In the genomic region with DNA sequence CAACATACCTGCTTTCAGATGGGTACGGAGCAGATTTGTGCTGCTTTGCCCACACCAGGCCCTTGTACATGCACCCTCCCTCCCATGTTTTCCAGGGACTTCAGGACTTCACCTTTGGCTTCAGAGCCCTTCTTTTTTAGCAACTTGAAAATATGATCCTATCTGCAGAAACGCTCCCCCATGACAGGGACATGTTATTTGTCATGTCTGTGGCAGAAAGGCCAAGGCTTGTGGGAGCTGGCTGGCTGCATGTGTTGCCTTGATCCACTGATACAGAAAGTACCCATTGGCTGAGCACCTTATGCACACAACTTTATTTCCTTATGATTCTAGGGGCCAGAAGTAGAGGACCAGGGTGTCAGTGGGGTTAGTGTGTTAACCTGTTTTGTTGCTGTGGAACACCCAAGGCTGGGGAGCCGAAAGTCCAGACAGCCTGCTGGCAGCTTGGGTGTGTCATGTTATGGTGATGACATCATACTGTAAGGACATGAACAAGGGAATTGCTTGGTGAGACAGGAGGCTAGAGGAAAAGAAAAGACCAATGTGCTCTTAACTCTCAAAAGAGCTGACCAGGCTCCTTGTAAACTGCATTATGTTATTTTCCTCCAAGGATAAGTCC, we compare ENCODE assay signal across 28 mouse cellular contexts. TPM values are rescaled to one million over a fixed set of nuclear protein-coding genes. Genes with fewer than 3 reads are reported as not detected.
A peak's percentile ranks its signal among the peaks of the same experiment; 100 is the strongest.
DNase-seq lines count a peak whose midpoint lies in the region; ATAC-seq and TF ChIP-seq lines count a peak whose summit lies in the region.
"Had no signal": no experiment of that assay in that cellular context is flagged by ENCODE, and none has a peak within 500 bp of the region (broad histone marks: within the 10 kb centered on the region; RNA-seq: fewer than 3 reads in every experiment).

No protein-coding gene starts in this region.

- TF ChIP-seq POLR2A in heart, adult 2 months (IDR thresholded peaks at IDR 0.05; ENCODE audit: insufficient read depth, low read depth, low read length), result no peak

- no peaks in the 10 kb centered on the region for H3K9me3 ChIP-seq in heart, embryonic 10.5 days
- H3K9me3 ChIP-seq in heart, embryonic 15.5 days (replicated peaks), result no peaks in the 10 kb centered on the region
- H3K9me3 ChIP-seq in midbrain, embryonic 11.5 days (ENCODE audit: control insufficient read depth, low read length), result no peaks in the 10 kb centered on the region
- H3K9me3 ChIP-seq in midbrain, embryonic 10.5 days (replicated peaks), result no peaks in the 10 kb centered on the region
- no peaks in the 10 kb centered on the region for H3K9me3 ChIP-seq in liver, postnatal 0 days (ENCODE audit: low read length)
- H3K9me3 ChIP-seq: embryonic facial prominence, embryonic 10.5 days; embryonic facial prominence, embryonic 15.5 days; forebrain, embryonic 12.5 days; hindbrain, embryonic 13.5 days; kidney, embryonic 15.5 days; neural tube, embryonic 12.5 days had no signal

- peak overlapping the region; percentile 82 for H3K27ac ChIP-seq in heart, embryonic 10.5 days
- H3K27ac ChIP-seq in heart, adult 2 months, result no peak overlapping the region
- H3K27ac ChIP-seq in heart, embryonic 15.5 days, result peak overlapping the region; percentile 92
- H3K27ac ChIP-seq in midbrain, embryonic 11.5 days (ENCODE audit: low read depth, low read length), result no peak overlapping the region
- no peak overlapping the region for H3K27ac ChIP-seq in midbrain, embryonic 10.5 days (replicated peaks)
- no peak overlapping the region for H3K27ac ChIP-seq in liver, postnatal 0 days (ENCODE audit: low read depth)
- H3K27ac ChIP-seq: embryonic facial prominence, embryonic 10.5 days; embryonic facial prominence, embryonic 15.5 days; forebrain, embryonic 12.5 days; hindbrain, embryonic 13.5 days; kidney, embryonic 15.5 days; liver, embryonic 14.5 days; neural tube, embryonic 12.5 days had no signal

- H3K36me3 ChIP-seq in heart, embryonic 10.5 days, result peaks cover 92% of the 10 kb centered on the region
- peaks cover 8% of the 10 kb centered on the region for H3K36me3 ChIP-seq in heart, adult 2 months (ENCODE audit: control insufficient read depth, insufficient read depth, low read length)
- H3K36me3 ChIP-seq in heart, embryonic 15.5 days, result peaks cover 53% of the 10 kb centered on the region
- H3K36me3 ChIP-seq in midbrain, embryonic 11.5 days (ENCODE audit: control insufficient read depth, insufficient read depth, low read length), result peaks cover 13% of the 10 kb centered on the region; the same call in 1 of the 2 replicates
- H3K36me3 ChIP-seq in midbrain, embryonic 10.5 days, result peaks cover 93% of the 10 kb centered on the region
- H3K36me3 ChIP-seq in liver, postnatal 0 days (replicated peaks; ENCODE audit: insufficient read depth, low read length), result peaks cover 81% of the 10 kb centered on the region

- intact Hi-C loops in heart, adult 2 months (cut with DNase I), result no loop called here
- intact Hi-C loops in heart, postnatal 14 days (cut with DNase I), result no loop called here

- no peaks in the 10 kb centered on the region for H3K27me3 ChIP-seq in heart, embryonic 10.5 days (ENCODE audit: insufficient read depth, poor library complexity, severe bottlenecking)
- no peaks in the 10 kb centered on the region for H3K27me3 ChIP-seq in heart, adult 2 months (ENCODE audit: control insufficient read depth, insufficient read depth, low read length)
- no peaks in the 10 kb centered on the region for H3K27me3 ChIP-seq in heart, embryonic 15.5 days
- H3K27me3 ChIP-seq in midbrain, embryonic 11.5 days (ENCODE audit: control insufficient read depth, insufficient read depth, low read length), result no peaks in the 10 kb centered on the region
- no peaks in the 10 kb centered on the region for H3K27me3 ChIP-seq in midbrain, embryonic 10.5 days (ENCODE audit: low read depth, poor library complexity, severe bottlenecking)
- H3K27me3 ChIP-seq in liver, postnatal 0 days (ENCODE audit: insufficient read depth, low read length), result no peaks in the 10 kb centered on the region
- H3K27me3 ChIP-seq: embryonic facial prominence, embryonic 15.5 days; forebrain, embryonic 12.5 days; hindbrain, embryonic 13.5 days; kidney, embryonic 15.5 days; neural tube, embryonic 12.5 days had no signal

- ATAC-seq in heart, embryonic 15.5 days (replicated peaks; ENCODE audit: insufficient number of reproducible peaks, insufficient read depth, low FRiP score, low read depth), result no peak
- no peak for ATAC-seq in midbrain, embryonic 11.5 days (ENCODE audit: low FRiP score)
- no peak for ATAC-seq in liver, postnatal 0 days
- ATAC-seq: activated CD4-positive, CD25-positive, alpha-beta regulatory T cell, adult 4 months; forebrain, postnatal 0 days had no signal

- no peak overlapping the region for H3K4me2 ChIP-seq in heart, embryonic 15.5 days
- no peak overlapping the region for H3K4me2 ChIP-seq in midbrain, embryonic 11.5 days
- no peak overlapping the region for H3K4me2 ChIP-seq in liver, postnatal 0 days (ENCODE audit: low read depth, low read length)
- H3K4me2 ChIP-seq: embryonic facial prominence, embryonic 15.5 days; forebrain, embryonic 12.5 days; hindbrain, embryonic 13.5 days; kidney, embryonic 15.5 days; lung, embryonic 14.5 days; neural tube, embryonic 12.5 days had no signal

- no peak overlapping the region for H3K4me3 ChIP-seq in heart, embryonic 10.5 days
- no peak overlapping the region for H3K4me3 ChIP-seq in heart, adult 2 months
- no peak overlapping the region for H3K4me3 ChIP-seq in heart, embryonic 15.5 days
- no peak overlapping the region for H3K4me3 ChIP-seq in midbrain, embryonic 11.5 days (ENCODE audit: low read depth, low read length)
- no peak overlapping the region for H3K4me3 ChIP-seq in midbrain, embryonic 10.5 days
- H3K4me3 ChIP-seq in liver, postnatal 0 days (ENCODE audit: low read depth, low read length), result no peak overlapping the region
- H3K4me3 ChIP-seq: embryonic facial prominence, embryonic 10.5 days; embryonic facial prominence, embryonic 15.5 days; forebrain, embryonic 12.5 days; hindbrain, embryonic 13.5 days; kidney, embryonic 15.5 days; myocyte; neural tube, embryonic 12.5 days had no signal

- 71% methylated on average over 3 of the region's 3 CpGs for WGBS in heart, embryonic 10.5 days
- 60% methylated on average over 3 of the region's 3 CpGs for WGBS in heart, adult 2 months
- 58% methylated on average over 3 of the region's 3 CpGs for WGBS in heart, embryonic 15.5 days
- 94% methylated on average over 3 of the region's 3 CpGs for WGBS in midbrain, embryonic 11.5 days
- 93% methylated on average over 3 of the region's 3 CpGs for WGBS in midbrain, embryonic 10.5 days
- 91% methylated on average over 3 of the region's 3 CpGs for WGBS in liver, postnatal 0 days (ENCODE audit: insufficient replicate concordance)

- H3K4me1 ChIP-seq in heart, embryonic 10.5 days, result peaks cover 97% of the 10 kb centered on the region
- H3K4me1 ChIP-seq in heart, adult 2 months (ENCODE audit: control insufficient read depth, insufficient read depth, low read length), result peaks cover 25% of the 10 kb centered on the region
- H3K4me1 ChIP-seq in heart, embryonic 15.5 days (replicated peaks), result peaks cover 93% of the 10 kb centered on the region
- H3K4me1 ChIP-seq in midbrain, embryonic 11.5 days (ENCODE audit: control insufficient read depth, insufficient read depth, low read length), result no peaks in the 10 kb centered on the region
- peaks cover 18% of the 10 kb centered on the region for H3K4me1 ChIP-seq in midbrain, embryonic 10.5 days
- peaks cover 13% of the 10 kb centered on the region for H3K4me1 ChIP-seq in liver, postnatal 0 days (ENCODE audit: insufficient read depth)

- no peak for DNase-seq in heart, embryonic 10.5 days (ENCODE audit: low spot score)
- DNase-seq in heart, adult 2 months, result no peak
- no peak for DNase-seq in heart, postnatal 14 days
- DNase-seq in midbrain, embryonic 11.5 days (ENCODE audit: low spot score, missing footprints), result peak; percentile 74
- no peak for DNase-seq in midbrain, embryonic 10.5 days (ENCODE audit: low spot score)
- DNase-seq in liver, postnatal 0 days, result no peak
- DNase-seq: B cell, adult 2 months; cerebellum, adult 8-10 months; cerebellum, postnatal 25 days; forebrain, postnatal 0 days; gastrocnemius, postnatal 14 days; kidney, adult 18-20 months; liver; lung, embryonic 14.5 days; lung, postnatal 14 days; right cerebral cortex, adult 18-20 months; spleen, adult 18-20 months had no signal

- peaks cover 3% of the 10 kb centered on the region for H3K79me2 ChIP-seq in heart, adult 2 months (replicated peaks; ENCODE audit: control insufficient read depth, insufficient read depth, low read length)

- no peak for TF ChIP-seq EP300 in heart, adult 2 months (IDR thresholded peaks at IDR 0.05; ENCODE audit: insufficient read depth, low read depth, low read length)
- no peak for TF ChIP-seq EP300 in liver, postnatal 0 days (IDR thresholded peaks at IDR 0.05; ENCODE audit: low read depth)

- no peak for TF ChIP-seq CTCF in heart, adult 2 months (IDR thresholded peaks at IDR 0.05)
- no peak for TF ChIP-seq CTCF in liver, postnatal 0 days (IDR thresholded peaks at IDR 0.05; ENCODE audit: low read depth)

- H3K9ac ChIP-seq in heart, adult 2 months (ENCODE audit: low read depth, low read length), result no peak overlapping the region
- H3K9ac ChIP-seq in heart, embryonic 15.5 days, result no peak overlapping the region
- H3K9ac ChIP-seq in midbrain, embryonic 11.5 days (ENCODE audit: low read length), result no peak overlapping the region
- H3K9ac ChIP-seq in liver, postnatal 0 days (replicated peaks), result no peak overlapping the region
- H3K9ac ChIP-seq: embryonic facial prominence, embryonic 15.5 days; forebrain, embryonic 12.5 days; forebrain, postnatal 0 days; hindbrain, embryonic 13.5 days; kidney, embryonic 15.5 days; liver, embryonic 14.5 days; lung, embryonic 14.5 days; neural tube, embryonic 12.5 days had no signal

RNA-seq across cellular contexts. Expression of gene Trim11, which starts 7.5 kb away (rescaled TPM):
- 24.0 and 31.4 TPM in 2 replicates for polyA plus RNA-seq in heart, embryonic 10.5 days (2016; fragmentation: Nextera tagmentation; extraction: Ambion mirVana)
- 10 to 100 TPM; 11.9 to 14.0 TPM for total RNA-seq in heart, adult 2 months (2021)
- polyA plus RNA-seq in heart, adult 2 months (2012; rRNA removed), result 14.3 and 19.4 TPM in 2 replicates
- polyA plus RNA-seq in heart, embryonic 15.5 days (2015; fragmentation: Nextera tagmentation; extraction: Ambion mirVana), result 26.9 and 34.6 TPM in 2 replicates
- 10 to 100 TPM; 17.6 to 18.1 TPM for total RNA-seq in heart, postnatal 14 days (2021)
- 17.6 and 18.5 TPM in 2 replicates for polyA plus RNA-seq in midbrain, embryonic 11.5 days (2014; fragmentation: Nextera tagmentation; extraction: Ambion mirVana)
- polyA plus RNA-seq in midbrain, embryonic 10.5 days (2016; fragmentation: Nextera tagmentation; extraction: Ambion mirVana), result 17.7 and 19.3 TPM in 2 replicates
- polyA plus RNA-seq in liver, postnatal 0 days (2015; fragmentation: Nextera tagmentation; extraction: Ambion mirVana), result 8.8 and 8.9 TPM in 2 replicates

RNA-seq across cellular contexts. Expression of gene Hist3h2a, which starts 30.9 kb away (rescaled TPM):
- 15.5 and 15.9 TPM in 2 replicates for polyA plus RNA-seq in heart, embryonic 10.5 days (2016; fragmentation: Nextera tagmentation; extraction: Ambion mirVana)
- total RNA-seq in heart, adult 2 months (2021), result 10 to 100 TPM; 13.6 to 14.0 TPM
- 12.6 and 15.4 TPM in 2 replicates for polyA plus RNA-seq in heart, adult 2 months (2012; rRNA removed)
- polyA plus RNA-seq in heart, embryonic 15.5 days (2015; fragmentation: Nextera tagmentation; extraction: Ambion mirVana), result 30.4 and 34.7 TPM in 2 replicates
- 10 to 100 TPM; 22.0 to 28.0 TPM for total RNA-seq in heart, postnatal 14 days (2021)
- polyA plus RNA-seq in midbrain, embryonic 11.5 days (2014; fragmentation: Nextera tagmentation; extraction: Ambion mirVana), result 57.8 and 61.8 TPM in 2 replicates
- 20.4 and 31.6 TPM in 2 replicates for polyA plus RNA-seq in midbrain, embryonic 10.5 days (2016; fragmentation: Nextera tagmentation; extraction: Ambion mirVana)
- 14.3 and 14.8 TPM in 2 replicates for polyA plus RNA-seq in liver, postnatal 0 days (2015; fragmentation: Nextera tagmentation; extraction: Ambion mirVana)

RNA-seq across cellular contexts. Expression of gene Trim17, which starts 30.9 kb away (rescaled TPM):
- polyA plus RNA-seq in heart, embryonic 10.5 days (2016; fragmentation: Nextera tagmentation; extraction: Ambion mirVana), result 0.75 and 0.79 TPM in 2 replicates
- total RNA-seq in heart, adult 2 months (2021), result under 1 TPM in 1 of 2 experiments, not detected in 1; 0.07 TPM
- 0.20 and 0.37 TPM in 2 replicates for polyA plus RNA-seq in heart, adult 2 months (2012; rRNA removed)
- 0.27 and 0.57 TPM in 2 replicates for polyA plus RNA-seq in heart, embryonic 15.5 days (2015; fragmentation: Nextera tagmentation; extraction: Ambion mirVana)
- total RNA-seq in heart, postnatal 14 days (2021), result under 1 TPM; 0.10 to 0.19 TPM
- 0.45 and 0.62 TPM in 2 replicates for polyA plus RNA-seq in midbrain, embryonic 11.5 days (2014; fragmentation: Nextera tagmentation; extraction: Ambion mirVana)
- 0.25 and 0.26 TPM in 2 replicates for polyA plus RNA-seq in midbrain, embryonic 10.5 days (2016; fragmentation: Nextera tagmentation; extraction: Ambion mirVana)
- 0.11 and 0.15 TPM in 2 replicates for polyA plus RNA-seq in liver, postnatal 0 days (2015; fragmentation: Nextera tagmentation; extraction: Ambion mirVana)
- total RNA-seq: granulocyte monocyte progenitor cell, adult 5-6 weeks had no signal

RNA-seq across cellular contexts. Expression of gene Hist3h2ba, which starts 36.7 kb away (rescaled TPM):
- 4.8 and 9.8 TPM in 2 replicates for polyA plus RNA-seq in heart, embryonic 10.5 days (2016; fragmentation: Nextera tagmentation; extraction: Ambion mirVana)
- 1 to 10 TPM in 1 of 2 experiments, under 1 TPM in 1; 0.81 to 1.1 TPM for total RNA-seq in heart, adult 2 months (2021)
- 0.67 and 1.5 TPM in 2 replicates for polyA plus RNA-seq in heart, adult 2 months (2012; rRNA removed)
- polyA plus RNA-seq in heart, embryonic 15.5 days (2015; fragmentation: Nextera tagmentation; extraction: Ambion mirVana), result 18.0 and 18.3 TPM in 2 replicates
- 10 to 100 TPM in 1 of 2 experiments, 1 to 10 TPM in 1; 3.9 to 14.1 TPM for total RNA-seq in heart, postnatal 14 days (2021)
- 99.9 and 101 TPM in 2 replicates for polyA plus RNA-seq in midbrain, embryonic 11.5 days (2014; fragmentation: Nextera tagmentation; extraction: Ambion mirVana)
- polyA plus RNA-seq in midbrain, embryonic 10.5 days (2016; fragmentation: Nextera tagmentation; extraction: Ambion mirVana), result 34.1 and 69.6 TPM in 2 replicates
- polyA plus RNA-seq in liver, postnatal 0 days (2015; fragmentation: Nextera tagmentation; extraction: Ambion mirVana), result 4.9 and 10.0 TPM in 2 replicates

RNA-seq across cellular contexts. Expression of gene Rnf187, which starts 46.7 kb away (rescaled TPM):
- 169 and 213 TPM in 2 replicates for polyA plus RNA-seq in heart, embryonic 10.5 days (2016; fragmentation: Nextera tagmentation; extraction: Ambion mirVana)
- 100 to 1,000 TPM; 164 to 177 TPM for total RNA-seq in heart, adult 2 months (2021)
- polyA plus RNA-seq in heart, adult 2 months (2012; rRNA removed), result 182 and 190 TPM in 2 replicates
- polyA plus RNA-seq in heart, embryonic 15.5 days (2015; fragmentation: Nextera tagmentation; extraction: Ambion mirVana), result 170 and 210 TPM in 2 replicates
- total RNA-seq in heart, postnatal 14 days (2021), result 100 to 1,000 TPM; 150 to 151 TPM
- 354 and 381 TPM in 2 replicates for polyA plus RNA-seq in midbrain, embryonic 11.5 days (2014; fragmentation: Nextera tagmentation; extraction: Ambion mirVana)
- polyA plus RNA-seq in midbrain, embryonic 10.5 days (2016; fragmentation: Nextera tagmentation; extraction: Ambion mirVana), result 274 and 296 TPM in 2 replicates
- 85.3 and 96.0 TPM in 2 replicates for polyA plus RNA-seq in liver, postnatal 0 days (2015; fragmentation: Nextera tagmentation; extraction: Ambion mirVana)

Comparison
In these comparisons a context has a peak if more than half of its experiments do, and no peak if none do; other contexts are left out.
1. H3K27ac ChIP-seq: peak in heart, embryonic 10.5 days (single experiment) and heart, embryonic 15.5 days (single experiment); none in heart, adult 2 months (single experiment), midbrain, embryonic 11.5 days (single experiment), midbrain, embryonic 10.5 days (single experiment) and liver, postnatal 0 days (single experiment).